ENCODE assay signal across 8 mouse cellular contexts in the genomic region with DNA sequence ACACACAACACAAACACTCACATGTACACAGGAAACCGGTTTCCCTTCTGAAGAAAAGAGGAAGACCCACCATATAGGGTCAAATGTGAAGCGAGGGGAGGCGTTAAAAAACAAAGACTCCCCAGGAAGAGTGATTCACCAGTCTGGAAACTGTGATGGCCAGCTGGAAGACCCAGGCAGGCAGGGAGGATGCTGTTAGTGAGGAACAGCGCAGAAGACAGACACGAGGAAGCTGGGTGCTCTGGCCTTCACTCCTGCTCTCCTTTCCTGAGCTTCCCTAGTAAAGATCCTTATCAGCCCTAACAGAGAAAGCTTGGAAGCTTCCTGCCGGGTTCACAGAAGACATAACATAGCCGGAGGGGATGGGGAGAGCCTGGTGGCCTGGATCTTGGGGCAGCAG. TPM values are rescaled to one million over a fixed set of nuclear protein-coding genes. Genes with fewer than 3 reads are reported as not detected.
DNase-seq lines count a peak whose midpoint lies in the region; ATAC-seq lines count a peak whose summit lies in the region.

No protein-coding gene starts in this region.

- 48% methylated on average over 7 of the region's 7 CpGs for WGBS in embryonic facial prominence, embryonic 10.5 days
- WGBS in hindbrain, embryonic 10.5 days: 36% methylated on average over 7 of the region's 7 CpGs

- ATAC-seq in monocyte, adult 5-6 weeks (replicated peaks; ENCODE audit: insufficient number of reproducible peaks, low FRiP score, low TSS enrichment, poor library complexity, severe bottlenecking): no peak

- peaks cover 88% of the 10 kb centered on the region for H3K4me1 ChIP-seq in embryonic facial prominence, embryonic 10.5 days
- peaks cover 90% of the 10 kb centered on the region for H3K4me1 ChIP-seq in hindbrain, embryonic 10.5 days (replicated peaks)

- no peaks in the 10 kb centered on the region for H3K9me3 ChIP-seq in embryonic facial prominence, embryonic 10.5 days
- H3K9me3 ChIP-seq in hindbrain, embryonic 10.5 days: no peaks in the 10 kb centered on the region

- peak; percentile 96 for DNase-seq in heart, adult 11 months
- no peak for DNase-seq in heart, postnatal 36 days
- DNase-seq in embryonic facial prominence, embryonic 10.5 days (ENCODE audit: low spot score): no peak
- DNase-seq in hindbrain, embryonic 10.5 days (ENCODE audit: low spot score): no peak
- DNase-seq in lung, postnatal 4 days: peak; percentile 42 to 59
- no peak for DNase-seq in urinary bladder, postnatal 10 days (ENCODE audit: low spot score)
- DNase-seq in frontal cortex, postnatal 25 days (ENCODE audit: low spot score in 2 of 2): no peak

- intact Hi-C loops in heart, postnatal 36 days (cut with DNase I): no loop called here

- no peaks in the 10 kb centered on the region for H3K27me3 ChIP-seq in embryonic facial prominence, embryonic 10.5 days (replicated peaks; ENCODE audit: low read depth, poor library complexity, severe bottlenecking)
- H3K27me3 ChIP-seq in hindbrain, embryonic 10.5 days (ENCODE audit: insufficient read depth, poor library complexity, severe bottlenecking): no peaks in the 10 kb centered on the region

- H3K4me3 ChIP-seq in embryonic facial prominence, embryonic 10.5 days: no peak overlapping the region
- H3K4me3 ChIP-seq in hindbrain, embryonic 10.5 days: peak overlapping the region; percentile 5; the same call in 1 of the 2 replicates

- peak overlapping the region; percentile 78 for H3K27ac ChIP-seq in embryonic facial prominence, embryonic 10.5 days (replicated peaks)
- peak overlapping the region; percentile 73 for H3K27ac ChIP-seq in hindbrain, embryonic 10.5 days

- H3K36me3 ChIP-seq in embryonic facial prominence, embryonic 10.5 days (replicated peaks): peaks cover 32% of the 10 kb centered on the region
- H3K36me3 ChIP-seq in hindbrain, embryonic 10.5 days: peaks cover 4% of the 10 kb centered on the region

RNA-seq across cellular contexts. Expression of gene Phldb1, which starts 12.0 kb away (rescaled TPM):
- 100 to 1,000 TPM; 110 to 140 TPM for total RNA-seq in heart, postnatal 36 days (2021)
- 48.4 and 51.1 TPM in 2 replicates for polyA plus RNA-seq in embryonic facial prominence, embryonic 10.5 days (2016; fragmentation: Nextera tagmentation; extraction: Ambion mirVana)
- 45.4 and 49.5 TPM in 2 replicates for polyA plus RNA-seq in hindbrain, embryonic 10.5 days (2016; fragmentation: Nextera tagmentation; extraction: Ambion mirVana)
- 2.1 to 4.3 TPM (median 3.1 TPM) in 3 replicates for total RNA-seq in monocyte, adult 5-6 weeks (2017)

RNA-seq across cellular contexts. Expression of gene Arcn1, which starts 44.6 kb away (rescaled TPM):
- 10 to 100 TPM; 84.4 to 89.0 TPM for total RNA-seq in heart, postnatal 36 days (2021)
- polyA plus RNA-seq in embryonic facial prominence, embryonic 10.5 days (2016; fragmentation: Nextera tagmentation; extraction: Ambion mirVana): 169 and 171 TPM in 2 replicates
- polyA plus RNA-seq in hindbrain, embryonic 10.5 days (2016; fragmentation: Nextera tagmentation; extraction: Ambion mirVana): 154 and 170 TPM in 2 replicates
- total RNA-seq in monocyte, adult 5-6 weeks (2017): 156 to 231 TPM (median 178 TPM) in 3 replicates

RNA-seq across cellular contexts. Expression of gene Ift46, which starts 44.7 kb away (rescaled TPM):
- 10 to 100 TPM; 27.2 to 41.2 TPM for total RNA-seq in heart, postnatal 36 days (2021)
- 133 and 139 TPM in 2 replicates for polyA plus RNA-seq in embryonic facial prominence, embryonic 10.5 days (2016; fragmentation: Nextera tagmentation; extraction: Ambion mirVana)
- 124 and 152 TPM in 2 replicates for polyA plus RNA-seq in hindbrain, embryonic 10.5 days (2016; fragmentation: Nextera tagmentation; extraction: Ambion mirVana)
- total RNA-seq in monocyte, adult 5-6 weeks (2017): 20.1 to 53.5 TPM (median 37.4 TPM) in 3 replicates

RNA-seq across cellular contexts. Expression of gene Treh, which starts 50.0 kb away (rescaled TPM):
- not detected for total RNA-seq in heart, postnatal 36 days (2021)
- polyA plus RNA-seq in embryonic facial prominence, embryonic 10.5 days (2016; fragmentation: Nextera tagmentation; extraction: Ambion mirVana): not detected in 2 replicates
- polyA plus RNA-seq in hindbrain, embryonic 10.5 days (2016; fragmentation: Nextera tagmentation; extraction: Ambion mirVana): not detected in 2 replicates
- total RNA-seq in monocyte, adult 5-6 weeks (2017): not detected in 3 replicates

Comparison
In these comparisons a context has a peak if more than half of its experiments do, and no peak if none do; other contexts are left out.
1. DNase-seq: peak in heart, adult 11 months (single experiment) and lung, postnatal 4 days (2 of 2); none in heart, postnatal 36 days (0 of 2), embryonic facial prominence, embryonic 10.5 days (single experiment), hindbrain, embryonic 10.5 days (single experiment), urinary bladder, postnatal 10 days (single experiment) and frontal cortex, postnatal 25 days (0 of 2).
2. RNA of gene Phldb1, which starts 12.0 kb away (total RNA-seq): 110 to 140 TPM in heart, postnatal 36 days; 2.1 to 4.3 TPM in monocyte, adult 5-6 weeks; every median in the first group is over 10 times any median in the second.